Mouse (Mus musculus): Measurements from ENCODE around the gene Slc22a14. TPM values are rescaled to one million over a fixed set of nuclear protein-coding genes. Genes with fewer than 3 reads are reported as not detected.
A peak's percentile ranks its signal among the peaks of the same experiment; 100 is the strongest.

Gene Slc22a14
- total and polyA plus RNA-seq, 2 experiments: not detected

GRCm38 (mm10) chr9:119247996-119248395 is 117.4 kb downstream of the Slc22a14 start:
- H3K79me2 ChIP-seq (ENCODE audit: control insufficient read depth, insufficient read depth, low read length): no peaks in the 10 kb centered on the region
- TF ChIP-seq CTCF (IDR thresholded peaks at IDR 0.05; ENCODE audit: low read depth, low read length): no peak
- no peak for TF ChIP-seq POLR2A (IDR thresholded peaks at IDR 0.05; ENCODE audit: extremely low read depth, insufficient read depth, low read length)
- H3K27me3 ChIP-seq (ENCODE audit: control insufficient read depth, insufficient read depth, low read length): no peaks in the 10 kb centered on the region
- no peak overlapping the region for H3K27ac ChIP-seq (replicated peaks; ENCODE audit: insufficient read depth, low read depth, low read length)
- no peak overlapping the region for H3K4me3 ChIP-seq (ENCODE audit: insufficient read depth, low read depth, low read length)
- no peak overlapping the region for H3K9ac ChIP-seq (ENCODE audit: low read depth, low read length)
- peaks cover 2% of the 10 kb centered on the region; the same call in 1 of the 2 replicates for H3K4me1 ChIP-seq (ENCODE audit: control insufficient read depth, insufficient read depth, low read length)
- peaks cover 20% of the 10 kb centered on the region for H3K36me3 ChIP-seq (ENCODE audit: control insufficient read depth, insufficient read depth, low read length)
- no peak for DNase-seq (ENCODE audit: extremely low read depth, low read depth, low spot score)
- 82% methylated on average over 5 of the region's 5 CpGs for WGBS

GRCm38 (mm10) chr9:119246826-119247225 is 118.5 kb downstream of the Slc22a14 start:
- H3K9ac ChIP-seq (ENCODE audit: low read depth, low read length): no peak overlapping the region
- H3K79me2 ChIP-seq (ENCODE audit: control insufficient read depth, insufficient read depth, low read length): no peaks in the 10 kb centered on the region
- peak; percentile 82 for DNase-seq (ENCODE audit: extremely low read depth, low read depth, low spot score)
- peaks cover 2% of the 10 kb centered on the region; the same call in 1 of the 2 replicates for H3K4me1 ChIP-seq (ENCODE audit: control insufficient read depth, insufficient read depth, low read length)
- no peak overlapping the region for H3K4me3 ChIP-seq (ENCODE audit: insufficient read depth, low read depth, low read length)
- no peak overlapping the region for H3K27ac ChIP-seq (replicated peaks; ENCODE audit: insufficient read depth, low read depth, low read length)
- no peak for TF ChIP-seq POLR2A (IDR thresholded peaks at IDR 0.05; ENCODE audit: extremely low read depth, insufficient read depth, low read length)
- TF ChIP-seq CTCF (IDR thresholded peaks at IDR 0.05; ENCODE audit: low read depth, low read length): peak; percentile 69
- H3K27me3 ChIP-seq (ENCODE audit: control insufficient read depth, insufficient read depth, low read length): no peaks in the 10 kb centered on the region
- whole genome bisulfite sequencing: 36% methylated on average over 5 of the region's 5 CpGs
- H3K36me3 ChIP-seq (ENCODE audit: control insufficient read depth, insufficient read depth, low read length): peaks cover 24% of the 10 kb centered on the region

GRCm38 (mm10) chr9:119243981-119244380 is 121.4 kb downstream of the Slc22a14 start:
- TF ChIP-seq CTCF (IDR thresholded peaks at IDR 0.05; ENCODE audit: low read depth, low read length): no peak
- TF ChIP-seq POLR2A (IDR thresholded peaks at IDR 0.05; ENCODE audit: extremely low read depth, insufficient read depth, low read length): no peak
- peak; percentile 89 for DNase-seq (ENCODE audit: extremely low read depth, low read depth, low spot score)
- H3K79me2 ChIP-seq (ENCODE audit: control insufficient read depth, insufficient read depth, low read length): no peaks in the 10 kb centered on the region
- no peak overlapping the region for H3K4me3 ChIP-seq (ENCODE audit: insufficient read depth, low read depth, low read length)
- H3K4me1 ChIP-seq (ENCODE audit: control insufficient read depth, insufficient read depth, low read length): peaks cover 2% of the 10 kb centered on the region; the same call in 1 of the 2 replicates
- H3K27me3 ChIP-seq (ENCODE audit: control insufficient read depth, insufficient read depth, low read length): no peaks in the 10 kb centered on the region
- H3K27ac ChIP-seq (replicated peaks; ENCODE audit: insufficient read depth, low read depth, low read length): no peak overlapping the region
- WGBS: 30% methylated on average over 3 of the region's 3 CpGs
- H3K9ac ChIP-seq (ENCODE audit: low read depth, low read length): no peak overlapping the region
- H3K36me3 ChIP-seq (ENCODE audit: control insufficient read depth, insufficient read depth, low read length): peaks cover 26% of the 10 kb centered on the region

GRCm38 (mm10) chr9:119241169-119241865 is 124.0 kb downstream of the Slc22a14 start:
- Histone ChIP-seq H3K79me2 (ENCODE audit: control insufficient read depth, insufficient read depth, low read length) (no peaks in the 10 kb centered on the region), H3K36me3 (ENCODE audit: control insufficient read depth, insufficient read depth, low read length) (peaks cover 26% of the 10 kb centered on the region), H3K27ac (replicated peaks; ENCODE audit: insufficient read depth, low read depth, low read length) (no peak overlapping the region), H3K4me3 (ENCODE audit: insufficient read depth, low read depth, low read length) (no peak overlapping the region), H3K27me3 (ENCODE audit: control insufficient read depth, insufficient read depth, low read length) (no peaks in the 10 kb centered on the region), H3K4me1 (ENCODE audit: control insufficient read depth, insufficient read depth, low read length) (no peaks in the 10 kb centered on the region), H3K9ac (ENCODE audit: low read depth, low read length) (no peak overlapping the region)
- WGBS: 91% methylated on average over 11 of the region's 11 CpGs
- TF ChIP-seq POLR2A (IDR thresholded peaks at IDR 0.05; ENCODE audit: extremely low read depth, insufficient read depth, low read length) (no peak), CTCF (IDR thresholded peaks at IDR 0.05; ENCODE audit: low read depth, low read length) (no peak)
- DNase-seq (ENCODE audit: extremely low read depth, low read depth, low spot score): no peak

GRCm38 (mm10) chr9:119240286-119240997 is 124.9 kb downstream of the Slc22a14 start:
- no peak for DNase-seq (ENCODE audit: extremely low read depth, low read depth, low spot score)
- Histone ChIP-seq H3K27ac (replicated peaks; ENCODE audit: insufficient read depth, low read depth, low read length) (no peak overlapping the region), H3K79me2 (ENCODE audit: control insufficient read depth, insufficient read depth, low read length) (no peaks in the 10 kb centered on the region), H3K4me1 (ENCODE audit: control insufficient read depth, insufficient read depth, low read length) (no peaks in the 10 kb centered on the region), H3K27me3 (ENCODE audit: control insufficient read depth, insufficient read depth, low read length) (no peaks in the 10 kb centered on the region), H3K36me3 (ENCODE audit: control insufficient read depth, insufficient read depth, low read length) (peaks cover 23% of the 10 kb centered on the region), H3K4me3 (ENCODE audit: insufficient read depth, low read depth, low read length) (no peak overlapping the region), H3K9ac (ENCODE audit: low read depth, low read length) (no peak overlapping the region)
- TF ChIP-seq CTCF (IDR thresholded peaks at IDR 0.05; ENCODE audit: low read depth, low read length) (no peak), POLR2A (IDR thresholded peaks at IDR 0.05; ENCODE audit: extremely low read depth, insufficient read depth, low read length) (no peak)
- WGBS: 96% methylated on average over 10 of the region's 10 CpGs
